Mouse (Mus musculus) midbrain, postnatal 0 days (tissue): ENCODE data around the gene Mtmr10. TPM values are rescaled to one million over a fixed set of nuclear protein-coding genes. Genes with fewer than 3 reads are reported as not detected.

Experiments used
- ATAC-seq: fragments of 200-750 bp; cut with Nextera tagmentation; 2 replicates; pipeline ENCODE4 v1.8.0; 2017; ENCODE audit warnings: moderate number of reproducible peaks, mild to moderate bottlenecking, moderate TSS enrichment, moderate library complexity; ENCODE audit not compliant: low FRiP score
- DNase-seq: peaks from one replicate; pipeline ENCODE4 v3.0.0-alpha.2; 2015; ENCODE audit warnings: low spot score
- H3K27ac ChIP-seq: fragments of 300-500 bp; sonication (generic); 2 replicates; pipeline ENCODE4 v1.5.1; 2014; ENCODE audit warnings: low read depth, mild to moderate bottlenecking, low read length, mixed read lengths
- H3K27me3 ChIP-seq: fragments of 300-500 bp; sonication (generic); 2 replicates; pipeline ENCODE4 v1.6.1; 2014; ENCODE audit warnings: low read length, control low read depth, mixed read lengths; ENCODE audit not compliant: insufficient read depth
- H3K36me3 ChIP-seq: fragments of 300-500 bp; sonication (generic); 2 replicates; pipeline ENCODE4 v1.6.1; 2014; ENCODE audit warnings: low read length, control low read depth, mixed read lengths; ENCODE audit not compliant: insufficient read depth
- H3K4me1 ChIP-seq: fragments of 300-500 bp; sonication (generic); 2 replicates; pipeline ENCODE4 v1.6.1; 2014; ENCODE audit warnings: mild to moderate bottlenecking, control low read depth, antibody characterized with exemption, low read length, mixed read lengths; ENCODE audit not compliant: insufficient read depth
- H3K4me2 ChIP-seq: fragments of 300-500 bp; sonication (generic); 2 replicates; pipeline ENCODE4 v1.6.1; 2014; ENCODE audit warnings: low read depth, mild to moderate bottlenecking, low read length, mixed read lengths; ENCODE audit not compliant: poor library complexity, severe bottlenecking
- H3K4me3 ChIP-seq: fragments of 300-500 bp; sonication (generic); 2 replicates; pipeline ENCODE4 v1.5.1; 2014; ENCODE audit warnings: low read depth, mild to moderate bottlenecking, low read length, moderate library complexity
- H3K9ac ChIP-seq: fragments of 300-500 bp; sonication (generic); replicated peaks from 2 replicates; pipeline ENCODE4 v1.6.1; 2014; ENCODE audit warnings: mild to moderate bottlenecking, low read length, moderate library complexity, mixed read lengths; ENCODE audit not compliant: poor library complexity, severe bottlenecking
- H3K9me3 ChIP-seq: fragments of 300-500 bp; sonication (generic); 2 replicates; pipeline ENCODE4 v1.6.1; 2016; ENCODE audit warnings: low read length, control low read depth
- CTCF ChIP-seq: IDR thresholded peaks from 2 replicates; pipeline ENCODE4 v1.5.1; 2016; ENCODE audit warnings: antibody characterized with exemption, mild to moderate bottlenecking
- WGBS: fragments of 180-500 bp; shearing (Covaris S2); extraction: QIAGEN DNeasy Blood & Tissue Kit; methylation state at CpG from one replicate; pipeline ENCODE4 v1.1.7; 2014; 5-methylcytosine and 5-hydroxymethylcytosine counted together
- polyA plus RNA-seq: library from polyadenylated mRNA; unstranded; fragments of >200 nt; fragmentation: Nextera tagmentation; extraction: Ambion mirVana; gene quantifications from 2 replicates; pipeline ENCODE4 v1.2.1, GENCODE M21; 2015
- total RNA-seq: library from RNA; depleted of rRNA; stranded (reverse); fragments of >200 nt; gene quantifications from 2 replicates; pipeline ENCODE4 v1.2.3, GENCODE M21; 2014

Mtmr10 gene
- total and polyA plus RNA-seq, 2 experiments from 2014 or later = 7.1 to 10.2 TPM

DNA sequence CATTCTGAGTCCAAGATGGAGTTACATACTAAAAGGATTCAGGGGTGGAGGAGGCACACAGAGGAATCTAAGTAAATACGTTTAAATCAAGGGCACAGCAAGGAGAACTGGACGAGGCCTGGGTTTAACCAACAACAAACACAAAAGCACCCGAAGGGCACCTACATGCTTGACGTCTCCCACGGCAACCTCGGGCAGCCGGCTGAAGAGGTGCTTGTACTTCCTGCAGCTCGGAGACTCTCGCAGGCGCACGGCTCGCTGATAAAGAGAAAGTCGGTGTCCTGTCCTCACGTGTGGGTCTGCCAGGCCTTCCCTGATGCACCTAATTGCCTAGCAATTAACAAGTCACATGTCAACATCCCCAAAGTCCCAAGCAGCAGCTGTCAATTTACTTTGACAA lies 66.8 kb downstream of the Mtmr10 start:
- no peaks in the 10 kb centered on the region for H3K4me1 ChIP-seq
- H3K9ac ChIP-seq = no peak overlapping the region
- no peak overlapping the region for H3K4me3 ChIP-seq
- no peaks in the 10 kb centered on the region for H3K9me3 ChIP-seq
- no peak for TF ChIP-seq CTCF
- DNase-seq (no peak), ATAC-seq (no peak)
- no peaks in the 10 kb centered on the region for H3K27me3 ChIP-seq
- WGBS = 29% methylated on average over 14 of the region's 14 CpGs
- H3K27ac ChIP-seq = no peak overlapping the region
- no peak overlapping the region for H3K4me2 ChIP-seq
- H3K36me3 ChIP-seq = peaks cover 28% of the 10 kb centered on the region

DNA sequence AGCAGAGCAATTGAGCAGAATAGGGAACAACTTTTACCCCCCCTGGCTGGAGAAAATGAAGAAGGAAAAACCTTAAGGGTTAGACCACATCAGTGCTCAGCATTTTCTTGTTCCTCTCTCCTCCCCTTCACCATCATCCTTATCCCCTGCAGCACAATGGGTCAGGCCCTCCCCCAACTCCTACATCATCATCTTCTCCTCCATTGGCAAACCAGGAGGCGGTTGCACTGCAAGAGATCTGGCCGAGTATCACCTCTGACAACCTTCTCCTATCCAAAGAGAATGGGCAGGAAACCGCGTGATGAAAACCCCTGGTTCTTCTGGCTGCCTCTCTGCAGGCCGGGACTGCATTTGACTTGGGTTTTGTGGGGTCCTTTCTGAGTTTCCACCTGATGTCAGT lies 69.2 kb downstream of the Mtmr10 start:
- H3K36me3 ChIP-seq = peaks cover 35% of the 10 kb centered on the region
- no peaks in the 10 kb centered on the region for H3K9me3 ChIP-seq
- H3K27me3 ChIP-seq = no peaks in the 10 kb centered on the region
- H3K4me3 ChIP-seq = no peak overlapping the region
- H3K4me1 ChIP-seq = no peaks in the 10 kb centered on the region
- H3K27ac ChIP-seq = no peak overlapping the region
- no peak overlapping the region for H3K4me2 ChIP-seq
- ATAC-seq (no peak), DNase-seq (no peak)
- no peak overlapping the region for H3K9ac ChIP-seq
- 90% methylated on average over 5 of the region's 5 CpGs for WGBS
- TF ChIP-seq CTCF = no peak

- Histone ChIP-seq H3K9me3 (no peaks in the 10 kb centered on the region), H3K4me1 (no peaks in the 10 kb centered on the region), H3K27me3 (no peaks in the 10 kb centered on the region), H3K9ac (no peak overlapping the region), H3K27ac (no peak overlapping the region), H3K4me2 (no peak overlapping the region), H3K4me3 (no peak overlapping the region), H3K36me3 (peaks cover 39% of the 10 kb centered on the region)
- TF ChIP-seq CTCF = no peak
- DNase-seq (peak; percentile 71), ATAC-seq (peak; percentile 53; the same call in 1 of the 2 replicates)
- WGBS = 77% methylated on average over 9 of the region's 9 CpGs
These were observed 70.0 kb downstream of the Mtmr10 start for GRCm38 (mm10) chr7:64357405-64357804.

DNA sequence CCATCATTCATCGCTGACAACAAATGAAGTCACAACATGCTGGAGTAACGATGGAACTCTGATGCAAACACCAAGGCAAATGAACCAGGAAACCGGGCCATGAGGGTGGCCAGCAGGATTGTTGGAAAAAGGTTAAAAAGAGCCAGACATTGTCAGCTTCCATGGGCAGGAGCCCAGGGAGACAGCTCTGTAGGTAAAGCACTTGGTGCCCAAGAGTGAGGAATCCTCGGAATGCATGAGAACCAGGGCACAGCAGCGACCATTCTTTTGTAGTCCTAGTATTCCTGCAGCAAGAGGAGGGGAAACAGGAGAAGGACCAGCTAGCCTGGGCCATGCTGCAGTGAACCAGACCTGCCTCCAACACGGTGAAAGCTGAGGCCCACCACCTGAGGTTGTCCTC lies 71.2 kb downstream of the Mtmr10 start:
- DNase-seq = no peak
- H3K27me3 ChIP-seq = no peaks in the 10 kb centered on the region
- H3K36me3 ChIP-seq = peaks cover 38% of the 10 kb centered on the region
- H3K9ac ChIP-seq = no peak overlapping the region
- H3K9me3 ChIP-seq = no peaks in the 10 kb centered on the region
- H3K4me2 ChIP-seq = no peak overlapping the region
- no peak for ATAC-seq
- H3K4me3 ChIP-seq = no peak overlapping the region
- no peaks in the 10 kb centered on the region for H3K4me1 ChIP-seq
- no peak overlapping the region for H3K27ac ChIP-seq
- WGBS = 92% methylated on average over 6 of the region's 6 CpGs
- TF ChIP-seq CTCF = no peak

DNA sequence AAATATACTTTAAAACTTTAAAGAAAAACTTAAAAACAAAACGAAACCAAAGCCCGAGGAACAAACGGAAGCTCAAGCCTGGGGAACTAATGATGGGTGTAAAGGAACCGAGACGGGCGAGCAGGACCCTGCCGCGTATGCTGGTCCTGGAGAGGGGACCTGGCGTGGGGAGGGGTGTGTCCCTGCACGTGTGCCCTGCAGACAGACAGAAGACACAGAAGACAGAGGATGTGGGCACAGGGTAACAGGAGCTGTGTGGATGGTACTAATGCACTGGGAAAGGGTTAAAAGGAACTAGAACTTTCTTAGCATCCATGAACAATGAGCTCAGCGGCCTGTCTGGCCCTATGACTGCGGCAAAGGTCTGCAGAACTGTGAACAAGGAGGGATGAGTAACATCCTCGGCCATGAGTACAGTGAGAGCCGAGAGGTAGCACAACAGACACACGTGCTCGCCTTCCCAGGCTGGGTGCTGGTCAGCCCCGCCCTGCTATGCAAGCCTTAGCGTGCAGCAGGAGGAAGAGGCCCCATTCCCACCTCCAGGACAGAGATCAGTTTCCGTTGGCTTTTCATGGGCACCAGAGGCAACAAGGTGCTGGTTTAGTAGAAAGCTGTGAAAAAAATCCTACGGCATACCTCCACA lies 72.6 kb downstream of the Mtmr10 start:
- no peaks in the 10 kb centered on the region for H3K9me3 ChIP-seq
- 0 out of 2 replicates have a peak overlapping the region, but pooled peaks have one; percentile 38 for H3K27ac ChIP-seq
- no peak overlapping the region for H3K4me2 ChIP-seq
- peaks cover 41% of the 10 kb centered on the region for H3K36me3 ChIP-seq
- no peak for TF ChIP-seq CTCF
- DNase-seq (no peak), ATAC-seq (no peak)
- no peaks in the 10 kb centered on the region for H3K27me3 ChIP-seq
- H3K4me1 ChIP-seq = no peaks in the 10 kb centered on the region
- 89% methylated on average over 20 of the region's 20 CpGs for WGBS
- no peak overlapping the region for H3K4me3 ChIP-seq
- H3K9ac ChIP-seq = no peak overlapping the region

- DNase-seq (peak; percentile 45), ATAC-seq (no peak)
- 76% methylated on average over 3 of the region's 3 CpGs for WGBS
- Histone ChIP-seq H3K27me3 (no peaks in the 10 kb centered on the region), H3K9me3 (no peaks in the 10 kb centered on the region), H3K4me2 (no peak overlapping the region), H3K4me3 (no peak overlapping the region), H3K4me1 (no peaks in the 10 kb centered on the region), H3K9ac (no peak overlapping the region), H3K36me3 (peaks cover 41% of the 10 kb centered on the region), H3K27ac (0 out of 2 replicates have a peak overlapping the region, but pooled peaks have one; percentile 38)
- TF ChIP-seq CTCF = no peak
These were observed 73.1 kb downstream of the Mtmr10 start for GRCm38 (mm10) chr7:64360586-64360945.
